Mouse (Mus musculus) lung, postnatal 10 days (tissue): Measurements from ENCODE around the gene Negr1.

ENCODE experiments used
- DNase-seq: peaks from one replicate; pipeline ENCODE4 v3.0.0; 2021

Negr1 gene

GRCm38 (mm10) chr3:156799228-156799627, 237.6 kb downstream of the Negr1 start:
- no peak for DNase-seq

GRCm38 (mm10) chr3:156809836-156810235, 248.2 kb downstream of the Negr1 start:
- DNase-seq: no peak

GRCm38 (mm10) chr3:156816938-156817337, 255.3 kb downstream of the Negr1 start:
- no peak for DNase-seq

GRCm38 (mm10) chr3:156817452-156817851, 255.9 kb downstream of the Negr1 start:
- DNase-seq: no peak

GRCm38 (mm10) chr3:156823039-156823438, 261.4 kb downstream of the Negr1 start:
- DNase-seq: no peak

GRCm38 (mm10) chr3:156833920-156834319, 272.3 kb downstream of the Negr1 start:
- DNase-seq: no peak

- no peak for DNase-seq
Observed at GRCm38 (mm10) chr3:156838550-156838949, 277.0 kb downstream of the Negr1 start.

- DNase-seq: no peak
Observed at GRCm38 (mm10) chr3:156848385-156848784, 286.8 kb downstream of the Negr1 start.

GRCm38 (mm10) chr3:156851921-156852320, 290.3 kb downstream of the Negr1 start:
- no peak for DNase-seq

GRCm38 (mm10) chr3:156870239-156870921, 308.8 kb downstream of the Negr1 start:
- DNase-seq: no peak

- DNase-seq: no peak
Observed at GRCm38 (mm10) chr3:156870922-156871257, 309.3 kb downstream of the Negr1 start.

GRCm38 (mm10) chr3:156871641-156872196, 310.1 kb downstream of the Negr1 start:
- no peak for DNase-seq

- no peak for DNase-seq
Observed at GRCm38 (mm10) chr3:156876551-156876950, 315.0 kb downstream of the Negr1 start.

GRCm38 (mm10) chr3:156882129-156882528, 320.5 kb downstream of the Negr1 start:
- no peak for DNase-seq

- no peak for DNase-seq
Observed at GRCm38 (mm10) chr3:156883873-156884272, 322.3 kb downstream of the Negr1 start.

GRCm38 (mm10) chr3:156885689-156886088, 324.1 kb downstream of the Negr1 start:
- no peak for DNase-seq

- no peak for DNase-seq
Observed at GRCm38 (mm10) chr3:156886915-156887314, 325.3 kb downstream of the Negr1 start.

GRCm38 (mm10) chr3:156890986-156891385, 329.4 kb downstream of the Negr1 start:
- DNase-seq: no peak

- no peak for DNase-seq
Observed at GRCm38 (mm10) chr3:156895322-156895721, 333.7 kb downstream of the Negr1 start.

GRCm38 (mm10) chr3:156896106-156896505, 334.5 kb downstream of the Negr1 start:
- DNase-seq: no peak

GRCm38 (mm10) chr3:156896552-156896951, 335.0 kb downstream of the Negr1 start:
- DNase-seq: no peak

- DNase-seq: no peak
Observed at GRCm38 (mm10) chr3:156901140-156901539, 339.5 kb downstream of the Negr1 start.

- DNase-seq: no peak
Observed at GRCm38 (mm10) chr3:156903925-156904576, 342.5 kb downstream of the Negr1 start.

GRCm38 (mm10) chr3:156912816-156913215, 351.2 kb downstream of the Negr1 start:
- no peak for DNase-seq
